Mouse (Mus musculus) adrenal gland, postnatal 25 days (tissue): Measurements from ENCODE around the gene Upf1. TPM values are rescaled to one million over a fixed set of nuclear protein-coding genes. Genes with fewer than 3 reads are reported as not detected.

Source experiments
- DNase-seq: peaks from one replicate; pipeline ENCODE4 v3.0.0; 2021; ENCODE audit warnings: mixed read lengths
- total RNA-seq: library from RNA; stranded (reverse); gene quantifications from 2 replicates; pipeline ENCODE4 v1.2.3, GENCODE M21; 2021

The Upf1 gene
- total RNA-seq, 1 experiment from 2014 or later, result 71.3 TPM

DNA sequence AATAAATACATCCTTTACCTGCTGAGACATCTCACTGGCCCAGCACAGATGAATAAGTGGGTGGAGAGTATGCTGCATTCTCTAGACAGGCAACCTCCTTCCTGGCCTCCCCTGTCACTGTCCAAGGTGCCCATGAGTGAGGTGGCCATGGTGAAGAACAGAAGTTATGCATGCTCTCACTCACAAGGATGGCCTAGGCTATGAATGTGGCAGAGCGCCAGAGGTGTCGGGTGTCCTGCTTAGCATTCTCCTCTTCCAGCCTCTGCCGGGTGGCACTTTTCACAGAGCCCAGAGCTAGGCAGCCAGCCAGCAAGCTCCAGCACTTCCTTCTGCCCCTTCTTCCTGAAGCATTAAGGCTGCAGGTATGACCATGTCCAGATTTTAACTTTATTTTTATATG, 6.3 kb upstream of the Upf1 start:
- DNase-seq, result no peak

DNA sequence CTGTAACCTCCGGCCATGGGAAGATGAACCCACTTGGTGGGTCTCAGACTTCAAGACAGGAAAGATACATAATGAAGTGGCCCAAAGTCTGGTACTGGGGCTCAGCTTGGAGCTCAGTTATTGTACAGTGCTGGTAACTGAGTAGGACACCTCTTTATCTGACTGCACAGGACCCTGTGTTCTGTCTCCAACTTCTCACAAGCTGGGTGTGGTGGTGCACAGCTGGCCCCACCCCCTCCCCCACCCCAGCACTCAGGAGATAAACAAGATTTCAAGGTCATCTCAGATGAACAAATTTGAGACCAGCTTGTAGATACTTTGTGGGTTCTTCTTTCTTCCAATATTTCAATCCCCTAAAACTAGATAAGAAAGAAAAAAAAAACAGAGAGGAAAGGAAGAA, 3.0 kb upstream of the Upf1 start:
- DNase-seq, result no peak

DNA sequence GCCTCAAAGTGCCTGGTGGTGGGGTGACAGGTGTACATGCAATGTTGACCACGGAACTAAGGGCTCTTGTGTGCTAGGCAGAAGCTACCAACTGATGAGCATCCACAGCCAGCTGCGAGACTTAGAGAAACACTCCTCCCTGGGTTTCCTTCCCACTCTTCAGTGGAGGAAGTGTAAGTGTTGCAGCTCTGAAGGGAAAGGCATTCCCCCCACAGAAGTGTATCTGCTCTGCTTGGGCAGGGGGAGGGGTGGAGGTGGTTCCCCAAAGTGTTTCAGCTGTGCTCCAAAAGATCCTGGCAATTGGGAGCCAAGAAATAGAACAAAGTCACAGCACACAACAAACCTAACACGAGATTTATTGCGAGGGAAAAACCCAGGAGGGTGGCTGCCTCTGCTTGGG, 926 bp upstream of the Upf1 start:
- DNase-seq, result no peak

DNA sequence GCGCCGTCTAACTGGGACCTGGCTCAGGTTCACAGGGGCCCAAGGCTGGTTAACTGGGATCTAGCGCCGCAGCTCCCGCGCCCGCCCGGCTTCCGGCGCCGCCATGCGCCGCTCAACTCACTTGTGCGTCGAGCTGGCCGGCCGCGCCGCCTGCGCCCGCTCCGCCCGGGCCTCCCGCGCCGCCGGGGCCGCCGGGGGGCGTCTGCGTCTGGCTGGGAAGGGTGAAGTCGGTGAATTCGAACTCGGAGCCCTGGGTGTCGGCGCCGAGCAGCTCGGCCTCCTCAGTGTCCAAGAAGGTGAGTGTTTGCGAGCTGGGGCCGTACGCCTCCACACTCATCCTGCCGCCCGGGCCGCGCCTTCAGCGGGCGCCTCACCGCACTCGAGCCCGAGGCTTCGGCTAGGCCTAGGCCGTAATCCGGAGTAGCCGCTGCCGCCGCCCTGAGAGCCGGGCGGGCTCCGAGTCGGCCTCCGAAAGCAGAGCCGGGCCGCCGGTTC, 374 bp downstream of the Upf1 start:
- peak; percentile 45 for DNase-seq

DNA sequence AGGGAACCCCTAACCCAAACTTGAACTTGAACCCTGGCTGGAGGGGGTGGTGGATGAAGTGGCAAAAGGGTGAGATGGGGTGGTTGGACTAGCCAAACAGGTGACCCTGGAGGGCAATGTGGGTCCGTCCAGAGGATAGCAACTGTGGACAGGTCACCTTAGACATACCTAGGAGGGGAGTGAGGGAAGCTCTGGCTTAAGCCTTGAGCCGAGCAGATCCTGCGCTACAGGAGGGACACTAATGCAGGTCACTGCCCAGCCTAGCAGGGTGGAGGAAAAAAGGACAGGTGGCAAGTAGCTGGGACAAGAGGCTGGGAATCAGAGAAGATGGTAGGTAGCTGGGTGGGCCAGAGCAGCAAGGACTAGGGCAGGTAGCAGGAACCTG, 1.1 kb downstream of the Upf1 start:
- DNase-seq, result no peak

DNA sequence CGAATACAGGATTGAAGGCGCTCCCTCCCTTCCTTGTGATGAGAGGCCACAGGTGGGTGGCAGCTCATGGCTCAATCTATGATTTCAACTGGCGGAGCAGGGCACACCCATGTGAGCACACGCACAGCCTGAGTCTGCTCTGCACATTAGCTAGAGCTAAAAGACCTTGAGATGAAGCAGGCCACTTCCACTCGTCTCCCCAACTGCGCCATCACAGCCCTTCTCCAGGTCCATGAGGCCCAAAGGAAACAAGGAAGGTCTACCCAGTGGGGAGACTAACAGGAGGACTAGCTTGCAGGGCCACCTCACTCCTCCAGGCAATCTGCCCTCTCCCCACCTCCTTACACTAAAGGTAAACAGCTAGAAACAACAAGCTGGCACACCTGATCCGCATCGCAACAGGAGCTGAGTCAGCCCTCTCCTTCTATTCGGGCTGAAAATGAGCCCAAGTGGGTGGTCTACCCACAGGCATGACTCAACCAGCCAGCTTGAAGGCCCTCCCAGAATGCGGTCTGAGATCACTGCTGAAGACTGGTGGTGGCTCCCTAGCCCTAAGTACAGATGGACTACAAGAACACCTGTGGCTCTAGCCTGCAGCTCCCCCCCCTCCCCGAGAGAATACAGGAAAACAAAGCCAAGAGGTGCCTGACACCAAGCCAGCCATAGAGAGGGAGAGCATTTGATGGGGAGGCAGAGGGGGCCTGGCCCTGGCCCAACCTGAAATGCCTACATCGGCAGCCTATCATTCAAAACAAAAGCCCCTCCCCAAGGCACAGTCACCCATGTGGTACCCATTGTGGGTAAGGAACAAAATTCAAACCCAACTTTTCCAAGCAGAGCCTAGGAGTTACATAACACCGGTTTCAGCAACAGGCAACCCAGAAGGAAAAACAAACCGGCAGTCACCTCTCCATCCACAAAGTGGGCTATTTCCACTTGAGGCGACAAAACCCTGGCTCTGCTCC, 1.8 kb downstream of the Upf1 start:
- DNase-seq, result no peak

DNA sequence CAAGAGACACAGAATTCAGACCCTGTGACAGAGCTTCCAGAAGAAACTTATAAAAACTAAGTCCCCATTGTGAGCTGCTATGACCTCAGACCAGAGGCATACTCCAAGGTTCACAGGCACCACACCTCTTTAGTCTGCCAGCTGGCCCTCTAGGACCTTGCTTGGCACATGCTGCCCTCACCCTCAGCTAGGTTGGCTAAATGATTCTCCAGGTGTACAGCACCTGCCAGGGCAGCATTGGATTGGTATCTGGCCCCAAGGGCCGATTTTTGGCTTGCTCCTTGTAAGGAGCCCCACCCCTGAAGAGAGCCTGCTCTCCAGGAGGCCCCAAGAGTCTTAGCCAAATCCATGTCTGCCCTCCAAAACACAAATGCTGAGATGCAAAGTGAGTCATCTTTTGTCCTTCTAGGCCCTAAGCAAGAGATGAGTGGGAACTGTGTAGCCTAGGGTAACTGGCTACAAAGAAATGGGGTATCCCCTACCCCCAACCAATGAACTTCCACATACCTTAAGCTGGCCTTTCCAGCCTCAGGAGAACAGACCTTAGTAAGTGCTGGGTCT, 5.1 kb downstream of the Upf1 start:
- DNase-seq, result no peak

DNA sequence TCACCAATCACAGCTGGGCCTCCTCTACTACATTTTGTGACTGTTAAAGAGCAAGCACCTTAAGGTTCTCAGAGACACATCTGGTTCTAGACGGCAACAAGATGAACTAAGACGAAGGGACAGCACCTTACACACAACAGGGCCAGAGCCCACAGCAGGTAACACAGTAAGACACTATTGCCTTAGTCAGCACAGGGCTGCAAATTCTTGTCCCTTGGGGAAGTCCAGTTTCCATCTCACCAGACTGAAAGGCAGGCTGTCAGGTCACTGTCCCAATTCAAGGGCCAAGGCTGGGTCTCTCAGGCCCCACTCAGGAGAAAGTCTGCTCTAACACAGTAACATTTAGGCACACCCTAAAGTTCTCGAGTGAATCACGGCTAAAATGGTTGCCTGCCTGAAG, 5.6 kb downstream of the Upf1 start:
- DNase-seq, result no peak

DNA sequence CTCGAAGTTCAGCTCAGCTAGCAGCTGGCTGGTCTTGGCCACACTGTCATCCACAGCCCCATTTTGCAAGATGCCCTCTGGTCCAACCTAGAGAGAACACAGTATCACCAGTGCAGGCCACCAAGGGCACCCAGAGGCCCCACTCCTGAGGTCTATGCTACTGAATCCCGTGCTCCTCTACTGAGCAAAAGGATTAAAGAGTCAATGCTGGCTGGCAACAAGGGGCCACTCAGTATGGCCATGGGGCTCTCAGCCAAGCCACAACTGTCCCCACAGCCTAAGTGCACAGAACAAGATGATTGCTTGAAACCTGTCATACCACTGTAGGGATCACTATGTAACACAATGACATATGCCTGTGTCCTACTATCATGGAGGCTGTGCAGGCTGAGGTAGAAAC, 8.8 kb downstream of the Upf1 start:
- no peak for DNase-seq

DNA sequence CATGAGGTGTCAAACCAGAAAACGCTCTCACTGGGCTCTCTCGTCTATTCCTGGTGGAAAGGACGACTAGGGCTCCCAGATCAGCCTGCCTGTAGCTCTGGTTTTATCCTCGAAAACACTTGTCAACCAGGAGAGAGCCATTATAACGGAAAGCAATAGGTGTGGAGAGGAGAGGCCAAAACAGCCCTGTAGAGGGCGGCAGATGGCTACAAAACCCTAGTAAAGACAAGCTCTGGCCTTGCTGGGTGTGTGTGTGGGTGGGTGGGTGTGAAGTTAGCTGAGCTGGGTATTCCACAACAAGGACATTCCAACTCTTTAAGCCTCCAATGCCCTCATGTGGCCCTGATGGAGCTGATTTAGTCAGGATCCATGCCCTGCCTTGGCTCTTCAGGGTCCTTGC, 9.4 kb downstream of the Upf1 start:
- DNase-seq, result peak; percentile 41

DNA sequence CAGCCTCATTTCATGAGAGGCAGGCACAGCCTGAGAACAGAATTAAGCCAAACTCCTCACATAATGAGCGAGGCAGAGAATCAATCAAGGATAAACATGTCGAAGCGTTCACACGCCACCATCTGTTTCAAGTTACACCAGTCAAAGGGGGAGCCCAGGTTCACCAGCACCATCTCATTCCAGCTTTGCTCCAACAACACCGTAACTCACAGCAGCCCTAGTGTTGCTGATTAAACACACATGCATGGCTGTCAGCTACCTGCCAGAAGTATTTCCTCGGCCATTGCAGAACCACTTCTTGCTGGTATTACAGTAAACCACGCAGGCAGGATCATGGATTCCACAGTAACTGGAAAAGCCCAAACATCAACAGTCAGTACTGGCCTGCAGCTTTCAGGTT, 10.0 kb downstream of the Upf1 start:
- no peak for DNase-seq

DNA sequence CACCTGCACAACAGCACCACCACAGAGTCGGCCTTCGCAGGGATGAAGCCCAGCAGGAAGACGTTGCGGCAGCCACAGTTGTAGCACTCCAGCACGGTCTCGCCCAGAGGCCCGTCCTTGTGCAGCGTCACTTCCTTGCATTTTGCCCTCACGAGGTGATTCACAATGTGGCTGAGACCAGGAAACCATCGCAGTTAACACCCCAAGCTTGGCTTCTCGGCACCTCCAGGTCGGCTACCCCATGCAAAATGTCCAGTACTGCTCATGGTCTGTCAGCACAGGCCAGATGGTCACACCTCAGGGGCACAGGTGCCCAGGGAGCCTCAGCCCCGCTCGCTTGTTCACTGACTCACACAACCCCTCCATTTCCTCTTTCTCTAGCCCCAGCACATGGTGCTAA, 11.1 kb downstream of the Upf1 start:
- DNase-seq, result no peak

DNA sequence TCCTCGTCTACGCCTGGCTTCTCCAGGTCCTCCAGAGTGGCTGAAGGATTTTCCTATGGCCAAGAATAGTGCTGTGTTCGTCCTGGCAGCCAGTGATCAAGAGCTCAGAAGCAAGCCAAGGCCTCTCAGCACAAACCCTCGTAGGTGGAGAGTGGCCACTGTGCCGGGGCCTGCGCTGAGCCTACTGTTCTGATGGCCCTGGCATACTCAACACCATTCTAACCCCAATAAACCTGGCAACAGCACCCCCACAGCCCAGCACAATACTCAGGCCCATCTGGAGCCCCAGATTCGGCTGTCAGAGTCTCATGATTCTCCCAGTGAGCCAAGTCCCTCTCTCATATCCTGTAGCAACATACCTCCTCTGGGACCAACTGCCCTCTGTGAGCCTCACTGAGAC, 12.4 kb downstream of the Upf1 start:
- DNase-seq, result no peak

DNA sequence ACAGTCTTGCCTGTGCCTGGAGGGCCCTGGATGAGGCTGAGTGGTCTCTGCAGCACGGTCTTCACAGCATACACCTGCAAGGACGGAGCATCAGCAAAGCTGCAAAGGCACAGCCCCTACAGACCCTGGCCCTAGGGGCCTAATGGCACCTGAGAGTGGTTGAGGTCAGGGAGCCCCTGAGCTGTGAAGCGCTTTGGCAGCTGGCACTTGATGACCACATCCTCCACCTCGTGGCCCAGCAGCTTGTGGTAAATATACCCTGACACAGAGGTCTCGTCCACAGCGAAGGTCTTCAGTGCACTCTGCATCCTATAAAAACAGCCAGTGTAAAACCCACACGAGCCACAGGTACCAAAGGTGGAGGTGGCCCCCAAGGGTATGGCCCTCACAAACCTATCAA, 14.1 kb downstream of the Upf1 start:
- no peak for DNase-seq

DNA sequence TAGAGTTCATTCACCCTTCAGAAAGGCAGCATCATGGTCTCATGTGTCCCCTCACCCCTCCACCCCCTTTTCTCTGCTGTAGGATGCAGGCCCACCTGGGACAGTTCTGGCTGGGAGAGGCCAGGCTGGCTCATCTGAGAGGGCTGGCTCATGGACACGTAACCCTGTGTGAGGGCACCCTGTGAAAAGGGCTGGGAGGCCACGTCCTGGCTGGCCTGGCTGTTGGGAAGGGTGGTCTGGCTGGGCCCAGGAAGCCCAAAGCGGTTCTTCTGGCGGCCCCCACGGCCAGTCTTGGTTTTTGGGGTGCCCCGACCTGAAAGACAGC, 20.2 kb downstream of the Upf1 start:
- no peak for DNase-seq

DNA sequence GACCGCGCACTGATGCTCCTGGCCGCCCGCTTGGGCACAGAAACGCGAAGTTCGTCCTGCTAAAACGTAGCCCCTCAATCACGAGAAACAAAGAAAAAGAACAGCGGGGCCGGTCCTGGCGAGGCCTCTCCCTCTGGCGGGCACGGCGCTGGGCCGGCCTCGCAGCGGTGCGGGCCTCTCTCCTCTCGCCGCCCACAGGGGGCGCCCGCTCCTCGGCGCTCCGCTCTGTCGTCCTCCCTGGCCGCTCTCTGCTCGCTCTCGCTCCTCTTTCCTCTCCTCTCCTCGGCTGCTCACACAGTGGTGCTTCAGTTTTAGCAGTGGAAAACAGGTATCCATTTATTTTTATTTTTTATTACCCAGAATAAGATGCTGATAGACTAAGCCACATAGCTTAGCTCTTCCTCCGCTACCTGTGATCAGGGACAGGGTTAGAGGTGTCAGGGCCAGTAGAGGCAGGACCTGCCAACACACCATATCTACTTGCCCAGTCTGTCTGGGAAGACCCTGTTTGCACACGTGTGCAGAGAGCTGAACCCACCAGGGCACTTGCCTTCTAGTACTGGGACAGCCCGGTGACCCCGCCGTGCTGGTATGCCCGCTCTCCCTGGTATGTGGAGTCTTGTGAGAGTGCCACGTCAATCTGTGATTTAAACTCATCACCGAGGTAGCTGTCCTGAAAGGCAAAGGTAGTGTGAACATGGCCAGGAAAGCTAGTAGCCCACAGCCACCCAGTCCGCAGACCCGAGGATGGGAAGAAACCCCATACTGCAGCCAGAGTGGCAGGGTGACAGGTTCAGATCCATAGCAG, 20.8 kb downstream of the Upf1 start:
- peak; percentile 76 for DNase-seq

DNA sequence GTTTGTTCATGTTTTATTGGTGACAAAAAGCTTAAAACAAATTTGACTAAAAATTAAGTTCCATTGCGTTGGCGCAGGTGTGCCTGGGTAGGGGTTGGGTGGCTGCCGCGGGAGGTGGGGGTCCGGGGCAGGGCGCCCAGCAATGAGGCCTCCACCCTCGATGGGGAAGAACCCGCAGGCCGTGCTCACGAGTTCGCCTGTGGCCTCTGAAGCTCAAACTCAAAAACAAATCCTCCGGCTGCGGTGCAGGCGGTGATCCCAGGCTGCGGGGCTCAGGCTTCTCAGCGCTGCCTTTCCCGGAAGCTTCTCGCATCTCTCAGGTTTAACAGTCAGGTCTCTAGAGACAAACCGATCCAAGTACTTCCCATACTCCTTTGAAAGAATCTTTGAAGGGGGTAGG, 21.6 kb downstream of the Upf1 start:
- no peak for DNase-seq

DNA sequence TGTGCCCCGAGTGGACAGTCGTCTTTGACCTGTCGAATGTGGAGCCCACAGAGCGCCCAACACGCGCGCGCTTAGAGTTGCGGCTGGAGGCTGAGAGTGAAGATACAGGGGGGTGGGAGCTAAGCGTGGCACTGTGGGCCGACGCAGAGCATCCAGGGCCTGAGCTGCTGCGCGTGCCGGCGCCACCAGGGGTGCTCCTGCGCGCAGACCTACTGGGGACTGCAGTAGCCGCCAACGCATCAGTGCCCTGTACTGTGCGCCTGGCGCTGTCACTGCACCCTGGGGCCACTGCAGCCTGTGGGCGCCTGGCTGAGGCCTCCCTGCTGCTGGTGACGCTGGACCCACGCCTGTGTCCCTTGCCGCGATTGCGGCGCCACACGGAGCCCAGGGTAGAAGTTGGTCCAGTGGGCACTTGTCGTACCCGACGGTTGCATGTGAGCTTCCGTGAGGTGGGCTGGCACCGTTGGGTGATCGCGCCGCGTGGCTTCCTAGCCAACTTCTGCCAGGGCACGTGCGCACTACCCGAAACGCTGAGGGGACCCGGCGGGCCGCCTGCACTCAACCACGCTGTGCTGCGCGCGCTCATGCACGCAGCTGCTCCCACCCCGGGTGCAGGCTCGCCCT, 22.2 kb downstream of the Upf1 start:
- DNase-seq, result peak; percentile 68

DNA sequence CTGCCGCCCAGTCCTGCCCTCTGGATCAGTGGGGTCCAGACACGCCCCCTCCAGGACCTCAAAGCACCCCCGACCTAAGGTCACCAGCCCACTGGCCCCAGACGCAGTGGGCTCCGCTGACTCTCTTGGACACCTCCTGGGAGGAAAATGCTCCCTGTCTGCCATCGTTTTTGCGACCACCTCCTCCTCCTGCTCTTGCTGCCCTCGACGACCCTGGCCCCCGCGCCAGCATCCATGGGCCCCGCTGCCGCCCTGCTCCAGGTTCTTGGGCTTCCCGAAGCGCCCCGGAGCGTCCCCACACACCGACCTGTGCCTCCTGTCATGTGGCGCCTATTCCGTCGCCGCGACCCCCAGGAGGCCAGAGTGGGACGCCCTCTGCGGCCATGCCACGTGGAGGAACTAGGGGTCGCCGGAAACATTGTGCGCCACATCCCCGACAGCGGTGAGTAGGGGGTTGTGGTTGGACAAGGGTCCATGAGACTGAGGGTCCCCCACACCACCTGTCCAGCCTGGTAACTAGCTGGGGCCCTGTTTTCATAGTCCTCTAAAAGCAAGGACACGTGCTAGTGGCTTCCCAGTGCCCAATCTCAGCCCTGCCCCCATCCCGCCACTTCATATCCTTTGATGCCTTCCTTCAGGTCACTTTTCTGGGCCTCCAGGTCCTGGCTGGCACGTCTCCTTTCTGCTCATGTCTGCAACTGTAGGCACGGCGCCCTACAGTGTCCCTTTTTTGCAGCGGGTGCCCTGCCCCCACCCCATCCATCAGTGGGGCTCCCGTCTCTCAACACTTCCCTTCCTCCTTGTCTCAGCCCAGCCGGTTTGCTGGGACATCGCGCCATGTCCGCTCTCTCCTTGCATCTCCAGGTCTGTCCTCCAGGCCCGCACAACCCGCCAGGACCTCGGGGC, 23.0 kb downstream of the Upf1 start:
- no peak for DNase-seq

DNA sequence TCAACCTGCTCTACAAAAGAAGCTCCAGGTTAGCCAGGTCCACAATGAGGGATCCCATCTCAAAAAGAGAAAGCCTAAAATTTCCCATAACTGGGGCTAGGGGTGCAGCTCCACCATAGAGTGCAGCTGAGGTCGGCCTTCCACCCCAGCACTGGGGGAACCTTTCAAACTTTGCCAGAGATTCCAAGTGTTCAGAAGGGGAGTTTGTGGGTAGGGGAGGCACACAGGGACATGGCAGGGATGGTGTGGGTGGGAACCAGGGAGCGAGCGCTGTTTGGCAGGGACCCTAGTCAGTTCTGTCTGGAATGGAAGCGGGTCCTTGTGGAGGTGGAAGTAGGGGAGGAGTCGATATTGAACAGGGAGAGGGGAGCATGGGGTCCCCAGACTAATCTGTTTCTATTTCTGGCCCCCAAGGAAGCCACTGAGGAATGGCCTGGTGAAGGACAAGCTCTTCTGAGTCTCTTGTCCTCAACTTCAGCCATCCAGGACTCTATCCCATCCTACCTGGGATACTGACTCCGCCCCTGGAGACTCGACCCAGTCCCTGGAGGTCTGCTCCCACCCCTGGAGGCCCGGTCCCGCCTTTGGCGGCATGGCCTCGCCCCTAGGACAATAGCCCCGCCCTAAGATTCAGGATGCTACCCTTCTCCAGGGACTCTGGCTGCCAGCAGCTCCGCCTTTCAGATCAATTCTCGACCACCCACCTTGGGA, 23.8 kb downstream of the Upf1 start, which contains the start of gene Gdf1:
Gene Gdf1 (plus strand): TSS at position 694 of the 711 bp plus-strand sequence.
- no peak for DNase-seq

DNA sequence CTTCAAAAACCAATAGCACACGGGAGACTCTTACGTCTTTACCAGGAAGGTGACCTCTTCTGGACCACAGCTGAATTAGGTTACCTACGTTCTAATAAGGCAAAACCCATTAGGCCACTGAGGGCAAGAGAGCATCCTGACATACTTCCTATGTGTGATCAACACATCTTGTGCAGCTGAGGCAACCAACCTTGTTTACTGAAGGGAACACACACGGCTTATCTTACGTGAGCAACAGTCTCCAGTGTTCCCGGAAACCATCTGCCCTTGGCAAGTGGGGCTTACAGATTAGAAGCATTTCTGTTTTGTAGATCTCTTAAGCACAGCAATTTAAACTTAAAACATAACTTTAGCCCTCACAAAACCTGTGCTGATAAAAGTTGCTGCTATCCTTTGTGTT, 25.6 kb downstream of the Upf1 start:
- no peak for DNase-seq
